Mouse (Mus musculus) effector memory CD4-positive, alpha-beta T cell, adult 7 months (primary cell): Measurements from ENCODE around the gene Cdh10. TPM values are rescaled to one million over a fixed set of nuclear protein-coding genes. Genes with fewer than 3 reads are reported as not detected.

Experiments
- polyA plus RNA-seq: library from polyadenylated mRNA; unstranded; fragments of 100-300 nt; shearing (Covaris generic); gene quantifications from one replicate; pipeline ENCODE4 v1.2.1, GENCODE M21; 2017

The Cdh10 gene
- 0.13 TPM for polyA plus RNA-seq

GRCm38 (mm10) chr15:18818185-18818973 lies at the start of gene Cdh10:
Cdh10 (plus strand) TSS chr15:18818947.

